Comparison of ENCODE assay signal across 11 mouse cellular contexts in genomic region chr13:45397896-45398805, GRCm38 (mm10). TPM values are rescaled to one million over a fixed set of nuclear protein-coding genes. Genes with fewer than 3 reads are reported as not detected.
A peak's percentile ranks its signal among the peaks of the same experiment; 100 is the strongest.
DNase-seq lines count a peak whose midpoint lies in the region; ATAC-seq and TF ChIP-seq lines count a peak whose summit lies in the region.
"Had no signal": no experiment of that assay in that cellular context is flagged by ENCODE, and none has a peak within 500 bp of the region (broad histone marks: within the 10 kb centered on the region; RNA-seq: fewer than 3 reads in every experiment).

No protein-coding gene starts in this region.

- peak overlapping the region; percentile 65 for H3K27ac ChIP-seq in hindbrain, embryonic 10.5 days
- no peak overlapping the region for H3K27ac ChIP-seq in hindbrain, embryonic 13.5 days
- H3K27ac ChIP-seq in embryonic fibroblast, embryonic 13.5 days (ENCODE audit: insufficient read depth, low read length), result peak overlapping the region; percentile 94
- H3K27ac ChIP-seq in neural tube, embryonic 15.5 days (replicated peaks), result no peak overlapping the region
- H3K27ac ChIP-seq: liver, embryonic 15.5 days had no signal

- peak; percentile 60 for DNase-seq in hindbrain, embryonic 10.5 days (ENCODE audit: low spot score)
- DNase-seq in testis, postnatal 10 days (ENCODE audit: low spot score), result peak; percentile 14
- DNase-seq in testis, postnatal 14 days (ENCODE audit: low spot score), result no peak
- DNase-seq in right cerebral cortex, adult 2 months (ENCODE audit: low spot score in 2 of 2), result no peak
- no peak for DNase-seq in layer of hippocampus, adult 8-10 months (ENCODE audit: low spot score in 2 of 2)
- DNase-seq: thymus, postnatal 25 days had no signal

- TF ChIP-seq POLR2A in embryonic fibroblast, embryonic 13.5 days (IDR thresholded peaks at IDR 0.05; ENCODE audit: low read depth, low read length), result no peak

- H3K4me1 ChIP-seq in hindbrain, embryonic 10.5 days (replicated peaks), result peaks cover 65% of the 10 kb centered on the region
- H3K4me1 ChIP-seq in hindbrain, embryonic 13.5 days (replicated peaks), result peaks cover 29% of the 10 kb centered on the region
- peaks cover 32% of the 10 kb centered on the region for H3K4me1 ChIP-seq in embryonic fibroblast, embryonic 13.5 days (ENCODE audit: control insufficient read depth, insufficient read depth, low read length)
- H3K4me1 ChIP-seq in neural tube, embryonic 15.5 days, result peaks cover 16% of the 10 kb centered on the region; the same call in 1 of the 2 replicates

- H3K27me3 ChIP-seq in hindbrain, embryonic 10.5 days (ENCODE audit: insufficient read depth, poor library complexity, severe bottlenecking), result 0 out of 2 replicates have a peak, but pooled peaks cover 3% of the 10 kb centered on the region
- H3K27me3 ChIP-seq in hindbrain, embryonic 13.5 days, result 0 out of 2 replicates have a peak, but pooled peaks cover 5% of the 10 kb centered on the region
- no peaks in the 10 kb centered on the region for H3K27me3 ChIP-seq in neural tube, embryonic 15.5 days (replicated peaks)
- H3K27me3 ChIP-seq: heart, embryonic 12.5 days had no signal

- H3K9me3 ChIP-seq in hindbrain, embryonic 10.5 days, result no peaks in the 10 kb centered on the region
- no peaks in the 10 kb centered on the region for H3K9me3 ChIP-seq in hindbrain, embryonic 13.5 days
- no peaks in the 10 kb centered on the region for H3K9me3 ChIP-seq in neural tube, embryonic 15.5 days (replicated peaks)
- H3K9me3 ChIP-seq: heart, embryonic 12.5 days; liver, embryonic 15.5 days had no signal

- WGBS in hindbrain, embryonic 10.5 days, result 75% methylated on average over 17 of the region's 21 CpGs
- 72% methylated on average over 17 of the region's 21 CpGs for WGBS in hindbrain, embryonic 13.5 days
- 77% methylated on average over 17 of the region's 21 CpGs for WGBS in neural tube, embryonic 15.5 days

- no peaks in the 10 kb centered on the region for H3K36me3 ChIP-seq in hindbrain, embryonic 10.5 days
- no peaks in the 10 kb centered on the region; the same call in 1 of the 2 replicates for H3K36me3 ChIP-seq in hindbrain, embryonic 13.5 days
- H3K36me3 ChIP-seq in neural tube, embryonic 15.5 days, result no peaks in the 10 kb centered on the region
- H3K36me3 ChIP-seq: heart, embryonic 12.5 days had no signal

- H3K9ac ChIP-seq in hindbrain, embryonic 13.5 days, result no peak overlapping the region
- H3K9ac ChIP-seq in neural tube, embryonic 15.5 days (replicated peaks), result no peak overlapping the region
- H3K9ac ChIP-seq: heart, embryonic 12.5 days; liver, embryonic 15.5 days had no signal

- no peak overlapping the region for H3K4me3 ChIP-seq in hindbrain, embryonic 10.5 days
- H3K4me3 ChIP-seq in hindbrain, embryonic 13.5 days, result no peak overlapping the region
- H3K4me3 ChIP-seq in embryonic fibroblast, embryonic 13.5 days (ENCODE audit: insufficient read depth, low read length), result no peak overlapping the region
- H3K4me3 ChIP-seq in neural tube, embryonic 15.5 days (replicated peaks), result no peak overlapping the region
- H3K4me3 ChIP-seq: heart, embryonic 12.5 days; liver, embryonic 15.5 days had no signal

- no peak for TF ChIP-seq CTCF in embryonic fibroblast, embryonic 13.5 days (IDR thresholded peaks at IDR 0.05; ENCODE audit: borderline replicate concordance, insufficient read depth, low read length)

- no peak overlapping the region for H3K4me2 ChIP-seq in hindbrain, embryonic 13.5 days
- no peak overlapping the region for H3K4me2 ChIP-seq in neural tube, embryonic 15.5 days
- H3K4me2 ChIP-seq: heart, embryonic 12.5 days; liver, embryonic 15.5 days had no signal

- no peak for ATAC-seq in hindbrain, embryonic 13.5 days (ENCODE audit: low FRiP score)
- no peak for ATAC-seq in neural tube, embryonic 15.5 days (ENCODE audit: low FRiP score)

RNA-seq across cellular contexts. Expression of gene Mylip, which starts 8.6 kb away (rescaled TPM):
- polyA plus RNA-seq in hindbrain, embryonic 10.5 days (2016; fragmentation: Nextera tagmentation; extraction: Ambion mirVana), result 8.0 and 8.1 TPM in 2 replicates
- polyA plus RNA-seq in hindbrain, embryonic 13.5 days (2015; fragmentation: Nextera tagmentation; extraction: Ambion mirVana), result 6.7 and 7.9 TPM in 2 replicates
- 16.9 and 37.5 TPM in 2 replicates for polyA plus RNA-seq in embryonic fibroblast, embryonic 13.5 days (2011; ENCODE audit: insufficient read length, low read depth, missing spikeins)
- polyA plus RNA-seq in neural tube, embryonic 15.5 days (2015; fragmentation: Nextera tagmentation; extraction: Ambion mirVana), result 8.4 and 10.9 TPM in 2 replicates
- total RNA-seq in layer of hippocampus, adult 8-10 months (2022), result 10 to 100 TPM; 19.9 to 29.6 (median 24.4) TPM

Comparison
In these comparisons a context has a peak if more than half of its experiments do, and no peak if none do; other contexts are left out.
1. DNase-seq: peak in hindbrain, embryonic 10.5 days (single experiment) and testis, postnatal 10 days (single experiment); none in testis, postnatal 14 days (single experiment), right cerebral cortex, adult 2 months (0 of 2) and layer of hippocampus, adult 8-10 months (0 of 2).
2. H3K27ac ChIP-seq: peak in hindbrain, embryonic 10.5 days (single experiment) and embryonic fibroblast, embryonic 13.5 days (single experiment); none in hindbrain, embryonic 13.5 days (single experiment) and neural tube, embryonic 15.5 days (single experiment).